Comparison of ENCODE assay signal across 8 mouse cellular contexts in the genomic region with DNA sequence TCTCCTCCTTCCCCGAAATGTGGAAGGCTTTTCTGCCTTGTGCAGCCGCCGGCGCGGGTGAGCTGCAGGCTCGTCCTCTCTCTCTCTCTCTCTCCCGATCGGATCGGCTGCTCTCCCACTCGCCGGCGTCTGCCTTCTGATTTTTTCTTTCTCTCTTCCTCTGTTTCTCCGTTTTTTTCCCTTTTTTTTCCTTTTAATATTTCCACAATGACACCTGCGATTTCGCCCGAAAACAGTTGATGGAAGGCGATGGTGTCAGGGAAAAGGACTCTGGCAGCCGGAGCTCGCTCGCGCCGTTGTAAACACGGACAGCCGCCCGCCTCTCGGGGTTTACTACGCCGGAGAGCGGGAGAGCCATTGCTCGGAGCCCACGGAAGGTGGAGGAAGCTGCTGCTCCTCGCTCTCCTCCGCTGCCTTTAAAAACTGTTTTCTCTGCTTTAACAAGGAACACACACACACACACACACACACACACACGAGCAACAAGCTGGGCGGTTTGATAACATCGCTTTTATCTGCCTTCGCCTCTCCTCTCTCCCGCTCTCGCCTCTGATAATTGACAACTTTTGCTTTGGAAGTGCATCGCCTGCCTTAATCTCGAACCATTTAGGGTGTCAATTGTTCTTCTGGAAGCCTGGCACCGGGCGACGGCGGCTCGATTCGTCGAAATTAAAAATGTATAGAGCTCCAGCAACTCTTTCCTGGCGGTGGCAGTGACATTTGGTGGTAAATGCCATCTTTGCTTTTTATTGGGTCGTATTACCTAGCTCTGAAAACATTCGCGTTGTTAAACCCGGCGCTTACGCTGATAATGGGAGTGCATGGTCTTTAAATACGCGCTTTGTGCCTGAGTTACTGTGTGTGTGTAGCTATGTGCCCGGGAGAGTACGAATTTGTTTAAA. TPM values are rescaled to one million over a fixed set of nuclear protein-coding genes. Genes with fewer than 3 reads are reported as not detected.
DNase-seq lines count a peak whose midpoint lies in the region; ATAC-seq lines count a peak whose summit lies in the region.

No protein-coding gene starts in this region.

- H3K36me3 ChIP-seq in heart, embryonic 10.5 days = no peaks in the 10 kb centered on the region
- no peaks in the 10 kb centered on the region for H3K36me3 ChIP-seq in kidney, embryonic 16.5 days (ENCODE audit: insufficient read depth, low read length)
- no peaks in the 10 kb centered on the region for H3K36me3 ChIP-seq in lung, embryonic 16.5 days (ENCODE audit: control insufficient read depth, insufficient read depth, low read length)

- ATAC-seq in kidney, embryonic 16.5 days (ENCODE audit: low FRiP score, low TSS enrichment) = no peak
- ATAC-seq in lung, embryonic 16.5 days (ENCODE audit: low read depth) = no peak

- H3K9me3 ChIP-seq in heart, embryonic 10.5 days = no peaks in the 10 kb centered on the region
- H3K9me3 ChIP-seq in kidney, embryonic 16.5 days (ENCODE audit: low read length) = no peaks in the 10 kb centered on the region
- no peaks in the 10 kb centered on the region for H3K9me3 ChIP-seq in lung, embryonic 16.5 days (ENCODE audit: control insufficient read depth, low read length)

- peaks cover 4% of the 10 kb centered on the region; the same call in 1 of the 2 replicates for H3K27me3 ChIP-seq in heart, embryonic 10.5 days (ENCODE audit: insufficient read depth, poor library complexity, severe bottlenecking)
- 0 out of 2 replicates have a peak, but pooled peaks cover 4% of the 10 kb centered on the region for H3K27me3 ChIP-seq in kidney, embryonic 16.5 days (ENCODE audit: insufficient read depth, low read length)
- H3K27me3 ChIP-seq in lung, embryonic 16.5 days (ENCODE audit: control insufficient read depth, insufficient read depth, low read depth, low read length) = peaks cover 22% of the 10 kb centered on the region

- peak overlapping the region; percentile 97 for H3K27ac ChIP-seq in heart, embryonic 10.5 days
- peak overlapping the region; percentile 76 for H3K27ac ChIP-seq in kidney, embryonic 16.5 days (ENCODE audit: low read length)
- peak overlapping the region; percentile 86 for H3K27ac ChIP-seq in lung, embryonic 16.5 days (ENCODE audit: low read length)

- H3K4me1 ChIP-seq in heart, embryonic 10.5 days = peaks cover 44% of the 10 kb centered on the region
- peaks cover 25% of the 10 kb centered on the region for H3K4me1 ChIP-seq in kidney, embryonic 16.5 days (ENCODE audit: insufficient read depth, low read length)
- H3K4me1 ChIP-seq in lung, embryonic 16.5 days (replicated peaks; ENCODE audit: control insufficient read depth, insufficient read depth, low read length) = peaks cover 33% of the 10 kb centered on the region

- H3K4me2 ChIP-seq in kidney, embryonic 16.5 days (replicated peaks; ENCODE audit: low read depth, low read length) = peak overlapping the region; percentile 82
- peak overlapping the region; percentile 93 for H3K4me2 ChIP-seq in lung, embryonic 16.5 days (ENCODE audit: low read depth, low read length)

- H3K9ac ChIP-seq in kidney, embryonic 16.5 days (replicated peaks; ENCODE audit: low read length) = peak overlapping the region; percentile 96
- H3K9ac ChIP-seq in lung, embryonic 16.5 days (ENCODE audit: low read length) = peak overlapping the region; percentile 96

- peak overlapping the region; percentile 86 for H3K4me3 ChIP-seq in heart, embryonic 10.5 days
- H3K4me3 ChIP-seq in kidney, embryonic 16.5 days (ENCODE audit: low read length) = peak overlapping the region; percentile 84
- peak overlapping the region; percentile 82 for H3K4me3 ChIP-seq in lung, embryonic 16.5 days (ENCODE audit: low read length)

- under 1% methylated on average over 58 of the region's 59 CpGs for WGBS in heart, embryonic 10.5 days
- WGBS in kidney, embryonic 16.5 days = under 1% methylated on average over 54 of the region's 59 CpGs
- under 1% methylated on average over 59 of the region's 59 CpGs for WGBS in lung, embryonic 16.5 days

- DNase-seq in ovary, postnatal 10 days (ENCODE audit: low spot score) = peak; percentile 22
- DNase-seq in ovary, adult 18-20 months (ENCODE audit: low spot score) = no peak
- peak; percentile 51 to 54 for DNase-seq in cerebellum, postnatal 36 days
- no peak for DNase-seq in heart, embryonic 10.5 days (ENCODE audit: low spot score)
- peak; percentile 63 for DNase-seq in retina, embryonic 14.5 days (ENCODE audit: low spot score)
- peak; percentile 62 for DNase-seq in yolk sac, embryonic 10.5 days (ENCODE audit: low spot score)

RNA-seq across cellular contexts. Expression of a gene that starts 0.9 kb away (rescaled TPM):
- 9.0 and 10.0 TPM in 2 replicates for polyA plus RNA-seq in heart, embryonic 10.5 days (2016; fragmentation: Nextera tagmentation; extraction: Ambion mirVana)
- 8.2 and 9.1 TPM in 2 replicates for polyA plus RNA-seq in kidney, embryonic 16.5 days (2015; fragmentation: Nextera tagmentation; extraction: Ambion mirVana)
- polyA plus RNA-seq in lung, embryonic 16.5 days (2015; fragmentation: Nextera tagmentation; extraction: Ambion mirVana) = 9.5 and 11.0 TPM in 2 replicates

Comparison
In these comparisons a context has a peak if more than half of its experiments do, and no peak if none do; other contexts are left out.
1. DNase-seq: peak in ovary, postnatal 10 days (single experiment), cerebellum, postnatal 36 days (2 of 2), retina, embryonic 14.5 days (single experiment) and yolk sac, embryonic 10.5 days (single experiment); none in ovary, adult 18-20 months (single experiment) and heart, embryonic 10.5 days (single experiment).
2. Peak in every context shown above with its lines, with median percentiles within 50 percentile points of each other: H3K27ac ChIP-seq and H3K4me3 ChIP-seq.